Mouse (Mus musculus) hindlimb bud, embryonic 11.5 days (tissue): Measurements from ENCODE around the gene Smarca4.

Source experiments
- DNase-seq: peaks from one replicate; pipeline ENCODE4 v3.0.0-alpha.2; 2012; ENCODE audit warnings: low read depth, low spot score; ENCODE audit errors: extremely low spot score

Gene Smarca4

GRCm38 (mm10) chr9:21600186-21600585, 15.8 kb upstream of the Smarca4 start:
- no peak for DNase-seq

GRCm38 (mm10) chr9:21601073-21601472, 14.9 kb upstream of the Smarca4 start:
- no peak for DNase-seq

GRCm38 (mm10) chr9:21601722-21602399, 14.1 kb upstream of the Smarca4 start:
- peak; percentile 74 for DNase-seq

GRCm38 (mm10) chr9:21604119-21604518, 11.8 kb upstream of the Smarca4 start:
- DNase-seq = no peak

GRCm38 (mm10) chr9:21605865-21606264, 10.1 kb upstream of the Smarca4 start:
- DNase-seq = no peak

GRCm38 (mm10) chr9:21606648-21607047, 9.3 kb upstream of the Smarca4 start:
- DNase-seq = no peak

GRCm38 (mm10) chr9:21609861-21610260, 6.1 kb upstream of the Smarca4 start:
- no peak for DNase-seq

- no peak for DNase-seq
Measured at GRCm38 (mm10) chr9:21614864-21615616, 929 bp upstream of the Smarca4 start.

GRCm38 (mm10) chr9:21616232-21616781, 338 bp downstream of the Smarca4 start:
- no peak for DNase-seq

GRCm38 (mm10) chr9:21617066-21617465, 1.1 kb downstream of the Smarca4 start:
- no peak for DNase-seq

GRCm38 (mm10) chr9:21620229-21620628, 4.3 kb downstream of the Smarca4 start:
- DNase-seq = no peak

- DNase-seq = no peak
Measured at GRCm38 (mm10) chr9:21622676-21623075, 6.7 kb downstream of the Smarca4 start.

- no peak for DNase-seq
Measured at GRCm38 (mm10) chr9:21625342-21626339, 9.7 kb downstream of the Smarca4 start.

GRCm38 (mm10) chr9:21626571-21626970, 10.6 kb downstream of the Smarca4 start:
- no peak for DNase-seq

GRCm38 (mm10) chr9:21627145-21627795, 11.3 kb downstream of the Smarca4 start:
- no peak for DNase-seq

- no peak for DNase-seq
Measured at GRCm38 (mm10) chr9:21630673-21631072, 14.7 kb downstream of the Smarca4 start.

- no peak for DNase-seq
Measured at GRCm38 (mm10) chr9:21633106-21633505, 17.1 kb downstream of the Smarca4 start.

- DNase-seq = no peak
Measured at GRCm38 (mm10) chr9:21635639-21636038, 19.7 kb downstream of the Smarca4 start.

- DNase-seq = no peak
Measured at GRCm38 (mm10) chr9:21639031-21639430, 23.1 kb downstream of the Smarca4 start.

GRCm38 (mm10) chr9:21646366-21646765, 30.4 kb downstream of the Smarca4 start:
- DNase-seq = no peak
